Mouse (Mus musculus): Measurements from ENCODE around the gene Fars2.
A peak's percentile ranks its signal among the peaks of the same experiment; 100 is the strongest.

The Fars2 gene

GRCm38 (mm10) chr13:36518144-36518571, 400.9 kb downstream of the Fars2 start:
- no peak for DNase-seq (ENCODE audit: low spot score in 2 of 2)

DNA sequence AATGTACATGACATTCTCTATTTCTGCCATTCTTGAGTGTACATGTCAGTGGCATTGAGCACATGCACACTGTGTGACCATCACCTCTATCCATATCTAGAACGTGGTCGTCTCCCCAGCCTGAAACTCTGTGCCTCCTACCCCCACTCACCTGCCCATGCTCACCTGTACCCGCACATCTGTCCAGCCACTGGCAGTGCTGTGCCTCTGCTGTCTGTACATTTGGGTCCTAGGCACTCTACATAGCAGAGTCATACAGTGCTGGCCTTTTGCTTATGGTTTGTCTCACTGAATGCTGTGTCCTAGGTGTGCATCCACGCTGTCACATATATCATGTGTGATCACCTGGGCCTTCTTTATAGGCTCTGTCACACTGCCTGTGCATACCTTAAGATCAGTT, 410.5 kb downstream of the Fars2 start:
- DNase-seq (ENCODE audit: low spot score in 2 of 2): no peak

DNA sequence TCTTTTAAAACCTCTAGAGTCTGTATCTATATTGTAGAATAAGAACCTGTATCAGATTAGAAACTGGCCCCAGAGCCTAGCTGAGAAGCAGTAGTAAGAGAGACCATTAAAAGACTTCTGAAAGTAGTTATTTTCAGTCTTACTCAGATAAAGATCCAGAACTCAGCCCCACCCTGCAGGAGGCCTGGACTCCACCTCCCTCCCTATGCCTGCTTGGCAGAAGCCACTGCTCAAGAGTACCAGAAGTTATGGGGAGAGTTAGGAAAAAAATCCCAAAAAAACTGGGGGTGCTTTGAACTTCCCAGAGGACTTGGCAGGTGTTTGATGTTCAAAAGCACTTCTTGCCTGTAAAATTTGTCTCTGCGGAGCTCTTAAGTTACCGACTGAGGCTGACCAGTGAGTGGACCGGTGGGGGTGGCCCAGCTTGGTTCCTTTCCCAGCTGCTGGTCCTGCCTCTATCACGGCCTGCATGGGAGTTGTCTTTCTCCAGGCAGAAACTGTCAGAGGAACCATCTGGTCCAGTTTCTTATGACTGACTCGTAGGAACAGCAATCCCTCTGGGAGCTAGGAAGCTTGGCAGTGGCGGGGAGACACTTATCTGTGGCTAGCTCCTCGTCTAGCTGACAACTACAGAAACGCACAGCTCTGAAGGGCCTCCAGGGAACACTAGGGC, 411.1 kb downstream of the Fars2 start:
- no peak for DNase-seq (ENCODE audit: low spot score in 2 of 2)

- no peak for DNase-seq (ENCODE audit: low spot score in 2 of 2)
Measured at GRCm38 (mm10) chr13:36529467-36530039, 412.3 kb downstream of the Fars2 start.

DNA sequence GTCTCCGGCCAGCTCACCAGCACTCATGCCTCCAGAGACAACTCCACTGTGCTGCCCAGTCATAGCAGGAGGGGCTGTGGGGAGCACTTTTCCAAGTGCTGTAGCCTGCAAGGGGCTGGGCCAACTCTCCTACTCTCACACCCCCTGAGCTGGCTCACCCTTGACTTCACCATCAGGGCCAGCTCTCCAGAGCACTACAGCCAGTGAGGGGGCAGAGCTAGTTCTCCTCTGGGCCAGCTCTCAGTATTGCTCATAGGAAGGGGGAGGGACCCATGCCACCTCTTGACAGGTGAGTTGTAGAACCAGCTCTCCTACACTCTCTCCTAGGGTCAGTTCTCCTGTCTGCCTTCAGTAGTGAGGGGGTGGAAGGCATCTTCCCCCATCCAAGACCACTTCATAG, 413.6 kb downstream of the Fars2 start:
- DNase-seq (ENCODE audit: low spot score in 2 of 2): no peak

- DNase-seq (ENCODE audit: low spot score in 2 of 2): no peak
Measured at GRCm38 (mm10) chr13:36531893-36532292, 414.7 kb downstream of the Fars2 start.

DNA sequence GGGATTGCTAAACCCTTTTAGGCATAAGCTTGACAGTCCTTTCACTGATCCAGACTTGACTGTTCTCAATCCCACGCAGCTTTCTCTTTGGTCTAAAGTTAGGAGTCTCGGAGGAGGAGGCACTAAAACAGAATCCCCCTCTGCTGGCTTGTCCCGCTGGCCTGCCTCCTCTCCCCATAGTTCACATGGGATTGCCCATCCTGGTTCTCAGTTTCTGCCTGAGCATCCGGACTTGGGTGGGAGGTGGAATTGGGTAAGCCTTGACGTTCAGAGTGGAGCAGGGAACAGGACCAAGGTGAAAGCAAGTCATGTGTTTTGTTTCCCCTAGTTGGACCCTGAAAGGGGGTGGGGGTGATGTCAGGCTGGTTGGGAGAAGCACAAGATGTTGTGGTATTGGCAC, 415.9 kb downstream of the Fars2 start:
- no peak for DNase-seq (ENCODE audit: low spot score in 2 of 2)

DNA sequence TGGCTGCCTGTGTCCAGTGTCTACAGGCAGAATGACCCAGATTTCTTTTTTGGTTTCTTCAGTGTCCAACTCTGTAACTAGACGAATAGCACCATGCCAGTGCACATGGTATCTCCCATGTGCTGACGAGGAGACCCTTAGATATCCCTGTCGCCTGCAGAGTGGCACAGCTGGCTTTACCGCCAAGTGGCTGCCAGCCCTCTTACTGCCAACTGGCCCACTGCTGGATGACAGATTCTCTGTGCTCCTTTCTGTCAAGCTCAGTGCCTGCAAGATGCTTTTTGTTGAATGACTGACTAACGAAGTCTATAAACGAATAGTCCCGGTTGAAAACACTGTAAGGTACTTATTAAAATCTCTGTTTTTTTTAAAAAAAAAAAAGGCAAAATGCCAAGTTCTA, 416.3 kb downstream of the Fars2 start:
- no peak for DNase-seq (ENCODE audit: low spot score in 2 of 2)

- DNase-seq (ENCODE audit: low spot score in 2 of 2): peak in 1 of 2 experiments; percentile 8
Measured at GRCm38 (mm10) chr13:36533966-36534540, 416.8 kb downstream of the Fars2 start.

DNA sequence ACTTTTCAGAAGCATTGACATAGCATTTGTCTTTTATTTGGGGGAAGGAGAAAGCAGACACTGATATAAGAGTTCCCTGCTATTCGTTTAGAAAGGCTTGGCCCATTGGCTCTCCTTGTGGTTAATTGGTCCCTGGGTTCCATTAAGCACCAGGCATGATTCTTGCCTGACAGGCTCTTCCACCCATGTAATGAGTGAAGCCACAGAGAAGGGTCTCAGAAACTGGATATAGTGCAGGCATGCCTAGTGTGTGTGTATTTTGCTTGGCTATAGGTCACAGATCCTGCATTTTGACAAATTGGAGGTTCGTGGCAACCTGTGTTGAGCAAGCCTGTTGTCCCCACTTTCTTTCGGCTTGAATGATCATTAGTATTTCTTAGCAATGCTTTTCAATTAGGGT, 420.4 kb downstream of the Fars2 start:
- no peak for DNase-seq (ENCODE audit: low spot score in 2 of 2)

GRCm38 (mm10) chr13:36538385-36538784, 421.2 kb downstream of the Fars2 start:
- DNase-seq (ENCODE audit: low spot score in 2 of 2): no peak

DNA sequence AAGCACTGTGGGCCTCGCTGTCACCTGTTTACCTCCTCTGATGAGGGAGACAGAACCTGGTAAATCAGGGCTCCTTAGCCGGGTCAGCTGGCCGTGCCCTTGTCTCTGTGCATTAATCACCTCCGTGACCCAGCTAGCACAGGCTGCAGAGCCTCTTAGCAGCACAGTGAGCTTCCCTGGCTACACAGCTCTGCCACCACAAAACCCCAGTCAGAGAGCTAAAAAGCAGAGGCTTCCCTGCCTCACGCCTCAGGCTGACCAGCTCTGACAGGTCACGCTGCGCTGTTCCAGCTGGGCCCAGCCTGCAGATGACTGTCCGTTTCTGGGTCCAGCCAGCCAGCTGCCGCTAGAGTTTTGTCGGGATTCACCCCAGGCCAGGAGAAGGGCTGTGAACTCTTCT, 423.0 kb downstream of the Fars2 start:
- DNase-seq (ENCODE audit: low spot score in 2 of 2): no peak

GRCm38 (mm10) chr13:36541287-36541780, 424.1 kb downstream of the Fars2 start:
- no peak for DNase-seq (ENCODE audit: low spot score in 2 of 2)

- no peak for DNase-seq (ENCODE audit: low spot score in 2 of 2)
Measured at GRCm38 (mm10) chr13:36550694-36551093, 433.5 kb downstream of the Fars2 start.

DNA sequence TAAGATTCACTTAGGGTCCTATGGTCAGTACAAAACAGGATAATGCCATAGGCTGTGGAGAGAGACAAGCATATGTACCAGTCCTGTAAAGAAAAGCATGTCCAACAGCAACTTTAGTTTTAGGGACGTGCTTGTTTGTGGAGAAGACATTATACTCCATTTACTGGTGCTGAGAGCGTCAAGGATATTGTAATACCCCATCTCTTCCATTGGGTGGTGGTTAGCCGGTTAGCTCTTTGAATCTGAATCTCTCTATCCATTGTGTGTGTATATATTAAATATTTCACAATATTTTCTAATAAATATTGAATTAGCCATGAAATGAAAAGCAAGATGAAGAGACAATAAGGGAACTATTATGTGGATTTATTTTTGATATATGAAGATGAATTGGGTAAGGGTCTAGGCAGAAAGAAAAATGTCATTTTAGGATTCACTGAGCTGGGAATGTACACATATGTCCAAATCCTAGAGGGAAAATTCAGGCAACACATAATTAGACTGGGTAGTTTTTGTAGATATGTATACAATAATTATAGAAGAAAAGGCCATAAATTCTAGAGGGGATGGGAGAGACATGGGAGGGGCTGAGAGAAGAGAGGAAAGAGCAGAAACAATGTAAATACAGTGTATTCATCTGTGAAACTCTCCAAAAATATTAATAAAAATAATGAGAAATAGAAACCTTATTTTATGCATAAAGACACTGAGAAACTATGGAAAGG, 435.5 kb downstream of the Fars2 start:
- DNase-seq (ENCODE audit: low spot score in 2 of 2): no peak

DNA sequence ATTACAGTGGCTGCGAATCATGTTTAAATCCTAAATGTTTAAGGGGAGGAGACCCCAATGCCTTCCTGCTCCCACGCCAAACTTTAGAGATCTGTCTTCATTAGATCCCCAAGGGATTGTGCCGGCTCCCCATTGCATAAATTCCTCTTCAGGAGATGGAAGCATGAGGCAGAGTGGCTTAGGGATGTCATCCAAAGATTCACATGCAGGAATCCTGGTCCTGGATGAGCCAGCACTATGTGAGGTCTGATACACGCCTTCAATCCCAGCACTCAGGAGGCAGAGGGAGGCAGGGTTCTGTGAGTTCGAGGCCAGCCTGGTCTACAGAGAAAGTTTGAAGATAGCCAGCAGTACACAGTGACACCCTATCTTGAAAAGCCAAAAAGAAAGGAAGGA, 436.0 kb downstream of the Fars2 start:
- no peak for DNase-seq (ENCODE audit: low spot score in 2 of 2)

DNA sequence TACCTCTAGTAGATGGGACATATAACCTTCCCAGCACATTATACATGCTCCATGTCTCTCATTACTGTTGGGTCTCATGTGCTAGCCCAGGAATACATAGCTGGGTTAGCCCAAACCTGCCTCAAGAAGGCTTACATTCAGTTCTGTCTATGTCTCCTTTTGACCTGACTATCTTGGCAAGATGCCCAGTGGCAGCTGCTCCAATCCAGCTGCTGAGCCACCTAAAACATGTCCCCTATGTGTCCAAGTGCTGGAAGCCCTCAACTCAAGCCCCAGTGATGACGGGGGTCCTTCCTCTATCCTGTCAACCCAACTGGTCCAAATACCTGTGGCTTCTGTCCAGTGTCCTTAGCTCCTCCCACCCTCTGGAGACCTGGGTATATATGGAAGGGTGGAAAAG, 437.5 kb downstream of the Fars2 start:
- DNase-seq (ENCODE audit: low spot score in 2 of 2): no peak

DNA sequence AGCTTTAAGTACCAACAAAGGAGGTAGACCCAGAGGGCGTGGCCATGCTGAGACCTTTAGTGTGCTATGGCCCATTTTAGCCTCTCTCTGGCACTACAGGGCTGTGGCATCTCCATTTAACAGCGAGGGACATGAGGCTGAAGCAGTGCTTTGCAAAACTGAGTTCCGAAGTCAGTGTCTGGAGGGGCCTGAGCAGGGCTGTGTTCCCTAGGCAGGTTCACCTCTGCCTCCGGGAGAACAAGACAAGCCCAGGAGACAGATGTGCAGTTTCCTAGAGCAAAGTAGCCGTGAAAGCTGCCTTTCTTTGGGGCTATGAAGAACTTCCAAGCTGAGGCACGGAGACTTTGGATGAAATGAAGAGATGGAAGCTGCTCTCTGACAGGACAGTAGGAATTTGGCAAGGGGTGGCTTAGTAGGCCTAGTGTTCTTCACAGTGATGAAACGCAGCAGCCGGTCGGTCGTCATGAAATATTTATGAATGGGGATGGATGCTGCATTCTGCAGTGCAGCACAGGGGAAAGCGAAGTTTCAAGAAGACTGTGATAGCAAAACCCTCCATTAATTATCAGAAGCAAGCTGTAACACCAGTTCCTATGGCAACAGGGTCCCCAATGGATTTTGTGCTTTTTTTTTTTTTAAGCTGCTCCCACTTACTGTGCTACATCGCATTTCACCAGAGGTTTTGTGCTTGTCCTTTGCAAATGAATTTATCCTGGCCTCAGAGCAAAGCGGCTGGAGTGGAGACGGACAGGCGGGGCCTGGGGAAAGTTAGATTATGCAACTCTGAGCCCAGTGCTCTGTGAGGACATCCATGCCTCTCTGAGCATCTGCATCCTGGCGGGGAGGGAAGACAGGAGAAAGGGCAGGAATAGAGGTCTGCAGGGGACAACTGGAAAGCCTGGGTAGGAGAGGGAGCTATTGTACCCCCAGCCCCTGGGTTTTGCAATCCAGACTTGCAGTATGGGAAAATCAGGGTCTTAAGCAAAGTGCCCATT, 445.5 kb downstream of the Fars2 start:
- DNase-seq (ENCODE audit: low spot score in 2 of 2): no peak

DNA sequence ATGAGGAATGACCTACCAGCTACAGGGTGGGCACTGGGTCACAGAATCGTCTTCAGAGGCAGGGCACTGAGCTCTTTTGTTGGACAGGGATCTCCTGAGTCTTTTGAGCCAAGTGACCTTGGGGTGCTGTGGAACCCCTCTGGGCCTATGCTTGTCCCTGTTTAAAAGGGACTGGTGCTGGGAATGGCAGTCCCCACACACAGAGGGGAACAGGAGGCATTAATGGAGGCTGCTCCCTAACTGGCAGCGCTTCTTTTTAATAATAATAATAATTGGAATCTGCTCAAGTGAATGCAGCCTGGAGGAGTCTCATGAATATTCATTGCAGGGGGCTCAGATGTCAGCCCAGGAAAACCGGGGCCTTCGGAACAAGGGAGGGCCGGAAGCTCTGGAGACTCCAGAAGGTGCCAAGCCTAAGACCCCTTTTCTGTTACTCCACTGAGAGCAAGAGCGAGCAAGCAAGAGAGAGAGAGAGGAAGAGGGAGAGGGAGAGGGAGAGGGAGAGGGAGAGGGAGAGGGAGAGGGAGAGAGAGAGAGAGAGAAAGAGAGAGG, 447.6 kb downstream of the Fars2 start:
- DNase-seq (ENCODE audit: low spot score in 2 of 2): no peak

DNA sequence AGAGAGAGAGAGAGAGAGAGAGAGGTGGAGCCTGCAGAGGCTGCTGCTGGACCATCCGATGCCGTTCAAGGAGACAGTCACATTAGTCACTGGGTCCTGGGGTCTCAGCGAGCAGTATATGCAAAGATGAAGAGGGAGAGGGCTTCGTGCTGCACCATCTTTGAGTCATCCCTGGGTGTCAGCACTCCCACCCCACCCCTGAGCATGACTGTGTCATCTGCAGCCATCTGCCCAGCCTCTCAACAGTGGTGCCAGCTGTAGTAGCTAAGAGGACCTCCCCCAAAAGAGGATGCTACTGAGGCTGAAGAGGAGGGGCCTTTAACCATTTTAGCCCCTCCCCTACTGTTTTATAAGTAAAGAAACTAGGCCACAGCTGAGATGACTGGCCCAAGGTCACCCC, 459.6 kb downstream of the Fars2 start:
- no peak for DNase-seq (ENCODE audit: low spot score in 2 of 2)

- DNase-seq (ENCODE audit: low spot score in 2 of 2): no peak
Measured at GRCm38 (mm10) chr13:36577916-36578568, 460.8 kb downstream of the Fars2 start.

All from spleen, postnatal 36 days (tissue).